Mouse (Mus musculus) ES-E14 (cell line): ENCODE measurements around the gene Ccl19. TPM values are rescaled to one million over a fixed set of nuclear protein-coding genes. Genes with fewer than 3 reads are reported as not detected.
"Not testable (repeated sequence)": the region's sequence is repeated elsewhere in the genome, so short reads cannot be mapped to it uniquely, and the experiment has no call there.

Experiments
- DNase-seq: peaks from one replicate; pipeline ENCODE4 v3.0.0-alpha.2; 2013; ENCODE audit warnings: low read depth, low spot score
- H3K27ac ChIP-seq: 2 replicates; pipeline ENCODE4 v1.5.1; 2012; ENCODE audit warnings: low read depth, mild to moderate bottlenecking, low read length, moderate library complexity, mixed read lengths; ENCODE audit not compliant: poor library complexity, insufficient read depth, severe bottlenecking
- H3K36me3 ChIP-seq: 2 replicates; pipeline ENCODE4 v1.6.1; 2012; ENCODE audit warnings: mild to moderate bottlenecking, low read length, moderate library complexity, mixed read lengths; ENCODE audit not compliant: control insufficient read depth, poor library complexity, insufficient read depth, severe bottlenecking
- H3K4me1 ChIP-seq, 2 experiments: fragments of 150-350 bp in 1 of 2; sonication (generic) in 1 of 2; 2 replicates each; pipeline ENCODE4 v1.6.1; 2012; ENCODE audit warnings: low read length in 2 of 2, mild to moderate bottlenecking in 1 of 2, mixed read lengths in 1 of 2; ENCODE audit not compliant: control insufficient read depth in 2 of 2, insufficient read depth in 2 of 2, poor library complexity in 1 of 2
- H3K4me3 ChIP-seq, 2 experiments: fragments of 150-350 bp in 1 of 2; sonication (generic) in 1 of 2; 2 replicates each; pipeline ENCODE4 v1.5.1; 2012; ENCODE audit warnings: low read length in 2 of 2, low read depth in 1 of 2, mild to moderate bottlenecking in 1 of 2, mixed read lengths in 1 of 2; ENCODE audit not compliant: insufficient read depth in 1 of 2, poor library complexity in 1 of 2, severe bottlenecking in 1 of 2
- H3K9ac ChIP-seq: 2 replicates; pipeline ENCODE4 v1.6.1; 2012; ENCODE audit warnings: low read depth, mild to moderate bottlenecking, low read length, mixed read lengths; ENCODE audit not compliant: poor library complexity, insufficient read depth, severe bottlenecking
- H3K9me3 ChIP-seq: fragments of 150-350 bp; sonication (generic); 2 replicates; pipeline ENCODE4 v1.6.1; 2012; ENCODE audit warnings: low read depth, mild to moderate bottlenecking, low read length; ENCODE audit not compliant: control insufficient read depth, insufficient read depth
- in situ Hi-C, 2 experiments: fragments of 600-800 bp; cut with MboI; formaldehyde crosslinking; loops; one replicate each; pipeline ENCODE4 v1.15.1; 2025; ENCODE audit warnings: low sequenced_read_pairs in 2 of 2, inconsistent platforms in 1 of 2; ENCODE audit not compliant: unreplicated experiment in 2 of 2
- total RNA-seq: library from RNA; depleted of rRNA; stranded (reverse); fragments of 300-350 nt; gene quantifications from 2 replicates; pipeline ENCODE4 v1.2.3, GENCODE M21; 2012; rRNA removed

The Ccl19 gene
- not detected in 2 replicates for total RNA-seq

- in situ Hi-C loops, H3K9ac ChIP-seq, H3K9me3 ChIP-seq, H3K27ac ChIP-seq, H3K4me1 ChIP-seq, DNase-seq, H3K36me3 ChIP-seq, H3K4me3 ChIP-seq: not testable (repeated sequence)
Observed at GRCm38 (mm10) chr4:42756477-42756876, at the start of gene Ccl19. Gene Ccl19, minus strand, starts transcription at chr4:42756577.

- H3K27ac ChIP-seq, H3K4me1 ChIP-seq, H3K4me3 ChIP-seq, H3K9me3 ChIP-seq, H3K9ac ChIP-seq, H3K36me3 ChIP-seq, DNase-seq, in situ Hi-C loops: not testable (repeated sequence)
Observed at GRCm38 (mm10) chr4:42773893-42774292, 17.5 kb upstream of the Ccl19 start, which contains the start of gene Ccl21a. Gene Ccl21a, minus strand, starts transcription at chr4:42773993.

GRCm38 (mm10) chr4:42735245-42735644 is 21.1 kb downstream of the Ccl19 start, which contains the start of gene 4930578G10Rik:
Gene 4930578G10Rik, plus strand, starts transcription at chr4:42735545.
- H3K27ac ChIP-seq, in situ Hi-C loops, H3K4me1 ChIP-seq, H3K4me3 ChIP-seq, H3K9me3 ChIP-seq, H3K36me3 ChIP-seq, DNase-seq, H3K9ac ChIP-seq: not testable (repeated sequence)

Other genes with a start within 250 kb of the Ccl19 start
- not detected in 2 replicates for gene Fam205a2, start 228.4 kb downstream of the Ccl19 start, total RNA-seq
- gene Gm10591, start 144.4 kb downstream of the Ccl19 start, total RNA-seq, result not detected in 2 replicates
- gene Gm2564, start 126.9 kb downstream of the Ccl19 start, total RNA-seq, result not detected in 2 replicates
- gene Ccl27b, start 101.3 kb downstream of the Ccl19 start, total RNA-seq, result not detected in 2 replicates
- not detected in 2 replicates for gene Il11ra2, start 94.7 kb downstream of the Ccl19 start, total RNA-seq
- gene 4930578G10Rik, start 21.0 kb downstream of the Ccl19 start, total RNA-seq, result not detected in 2 replicates
- not detected in 2 replicates for gene Ccl21a, start 17.4 kb upstream of the Ccl19 start, total RNA-seq
- gene Fam205a1, start 97.3 kb upstream of the Ccl19 start, total RNA-seq, result 0.04 TPM in 1 of 2 replicates, not detected in the other
- gene Gm12394, start 100.2 kb upstream of the Ccl19 start, total RNA-seq, result 0.09 and 0.11 TPM in 2 replicates
- not detected in 2 replicates for gene Fam205c, start 117.7 kb upstream of the Ccl19 start, total RNA-seq
- 0.04 TPM in 1 of 2 replicates, not detected in the other for gene Phf24, start 160.1 kb upstream of the Ccl19 start, total RNA-seq
- gene Dnajb5, start 193.2 kb upstream of the Ccl19 start, total RNA-seq, result 11.8 and 13.3 TPM in 2 replicates
- gene 1700022I11Rik, start 213.0 kb upstream of the Ccl19 start, total RNA-seq, result 0.58 and 0.74 TPM in 2 replicates
- gene Vcp, start 243.9 kb upstream of the Ccl19 start, total RNA-seq, result 155 and 267 TPM in 2 replicates